Comparison of ENCODE assay signal across 10 mouse cellular contexts in the genomic region with DNA sequence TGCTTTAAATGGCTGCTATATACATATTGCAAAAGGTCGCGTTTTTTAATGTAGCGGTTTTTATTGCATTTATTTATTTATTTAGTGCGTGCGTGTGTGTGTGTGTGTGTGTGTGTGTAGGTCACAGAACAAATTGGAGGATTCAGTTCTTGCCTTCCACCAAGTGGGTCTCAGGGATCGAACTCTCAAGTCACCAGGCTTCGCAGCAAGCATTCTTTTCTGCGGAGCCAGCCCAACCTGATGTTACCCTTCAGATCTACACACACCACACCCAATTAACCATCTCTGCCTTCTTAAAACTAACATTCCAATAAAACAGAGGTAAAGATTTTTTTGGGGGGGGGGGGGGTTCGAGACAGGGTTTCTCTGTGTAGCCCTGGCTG. TPM values are rescaled to one million over a fixed set of nuclear protein-coding genes. Genes with fewer than 3 reads are reported as not detected.
DNase-seq lines count a peak whose midpoint lies in the region; ATAC-seq lines count a peak whose summit lies in the region.
"Had no signal": no experiment of that assay in that cellular context is flagged by ENCODE, and none has a peak within 500 bp of the region (broad histone marks: within the 10 kb centered on the region; RNA-seq: fewer than 3 reads in every experiment).

No protein-coding gene starts in this region.

- H3K9ac ChIP-seq in kidney, embryonic 14.5 days (ENCODE audit: low read depth, low read length) = peak overlapping the region; percentile 92; the same call in 1 of the 2 replicates
- peak overlapping the region; percentile 89 for H3K9ac ChIP-seq in hindbrain, embryonic 14.5 days
- peak overlapping the region; percentile 90; the same call in 1 of the 2 replicates for H3K9ac ChIP-seq in midbrain, embryonic 13.5 days (replicated peaks)

- H3K27ac ChIP-seq in kidney, embryonic 14.5 days (ENCODE audit: low read depth, low read length) = no peak overlapping the region
- no peak overlapping the region for H3K27ac ChIP-seq in brown adipose tissue, adult 24 weeks (replicated peaks; ENCODE audit: low read depth, low read length)
- peak overlapping the region; percentile 65; the same call in 1 of the 2 replicates for H3K27ac ChIP-seq in hindbrain, embryonic 14.5 days
- H3K27ac ChIP-seq in midbrain, embryonic 13.5 days = no peak overlapping the region

- peaks cover 4% of the 10 kb centered on the region; the same call in 1 of the 2 replicates for H3K36me3 ChIP-seq in kidney, embryonic 14.5 days (ENCODE audit: control insufficient read depth, insufficient read depth, low read length)
- H3K36me3 ChIP-seq in hindbrain, embryonic 14.5 days (replicated peaks; ENCODE audit: control insufficient read depth, insufficient read depth) = peaks cover 14% of the 10 kb centered on the region; the same call in 1 of the 2 replicates
- H3K36me3 ChIP-seq in midbrain, embryonic 13.5 days = peaks cover 14% of the 10 kb centered on the region

- 22% methylated on average over 9 of the region's 9 CpGs for WGBS in kidney, embryonic 14.5 days
- 22% methylated on average over 8 of the region's 9 CpGs for WGBS in hindbrain, embryonic 14.5 days
- 22% methylated on average over 9 of the region's 9 CpGs for WGBS in midbrain, embryonic 13.5 days

- no peaks in the 10 kb centered on the region for H3K27me3 ChIP-seq in kidney, embryonic 14.5 days (ENCODE audit: control insufficient read depth, insufficient read depth, low read length)
- H3K27me3 ChIP-seq in hindbrain, embryonic 14.5 days (ENCODE audit: control insufficient read depth, insufficient read depth, low read length) = no peaks in the 10 kb centered on the region
- H3K27me3 ChIP-seq in midbrain, embryonic 13.5 days = peaks cover 3% of the 10 kb centered on the region; the same call in 1 of the 2 replicates
- H3K27me3 ChIP-seq: Patski had no signal

- peak overlapping the region; percentile 86 for H3K4me3 ChIP-seq in kidney, embryonic 14.5 days (ENCODE audit: low read length)
- H3K4me3 ChIP-seq in brown adipose tissue, adult 24 weeks (ENCODE audit: insufficient read depth, low read depth, low read length) = peak overlapping the region; percentile 86
- peak overlapping the region; percentile 95 for H3K4me3 ChIP-seq in hindbrain, embryonic 14.5 days (replicated peaks; ENCODE audit: low read length)
- peak overlapping the region; percentile 79 for H3K4me3 ChIP-seq in midbrain, embryonic 13.5 days (replicated peaks)

- intact Hi-C loops in left cerebral cortex, postnatal 14 days (cut with DNase I) = no loop called here

- peak; percentile 22; the same call in 1 of the 2 replicates for ATAC-seq in kidney, embryonic 14.5 days (ENCODE audit: low FRiP score, low TSS enrichment)
- 0 out of 2 replicates have a peak, but pooled peaks have one; percentile 40 for ATAC-seq in hindbrain, embryonic 14.5 days (ENCODE audit: low FRiP score)
- peak; percentile 75 for ATAC-seq in midbrain, embryonic 13.5 days

- no peaks in the 10 kb centered on the region for H3K9me3 ChIP-seq in kidney, embryonic 14.5 days (ENCODE audit: control insufficient read depth, low read length)
- H3K9me3 ChIP-seq in hindbrain, embryonic 14.5 days (ENCODE audit: control insufficient read depth, low read length) = no peaks in the 10 kb centered on the region
- no peaks in the 10 kb centered on the region for H3K9me3 ChIP-seq in midbrain, embryonic 13.5 days

- H3K4me1 ChIP-seq in kidney, embryonic 14.5 days (ENCODE audit: control insufficient read depth, insufficient read depth, low read length) = peaks cover 14% of the 10 kb centered on the region
- peaks cover 3% of the 10 kb centered on the region; the same call in 1 of the 2 replicates for H3K4me1 ChIP-seq in brown adipose tissue, adult 24 weeks (ENCODE audit: control insufficient read depth, insufficient read depth, insufficient read length, low read length)
- peaks cover 16% of the 10 kb centered on the region for H3K4me1 ChIP-seq in hindbrain, embryonic 14.5 days (replicated peaks; ENCODE audit: control insufficient read depth, insufficient read depth, low read length)
- H3K4me1 ChIP-seq in midbrain, embryonic 13.5 days (replicated peaks) = peaks cover 28% of the 10 kb centered on the region

- DNase-seq in kidney, adult 11 months = no peak
- no peak for DNase-seq in hindbrain, embryonic 14.5 days (ENCODE audit: low spot score)
- no peak for DNase-seq in retina, embryonic 14.5 days (ENCODE audit: low spot score)
- DNase-seq in left cerebral cortex, postnatal 14 days (ENCODE audit: low spot score in 2 of 2) = no peak
- DNase-seq in kidney, adult 9 months = no peak

- H3K4me2 ChIP-seq in kidney, embryonic 14.5 days (replicated peaks; ENCODE audit: low read depth, low read length) = peak overlapping the region; percentile 63
- H3K4me2 ChIP-seq in hindbrain, embryonic 14.5 days (replicated peaks) = peak overlapping the region; percentile 78
- H3K4me2 ChIP-seq in midbrain, embryonic 13.5 days (replicated peaks) = peak overlapping the region; percentile 85

RNA-seq across cellular contexts. Expression of a gene that starts 0.3 kb away (rescaled TPM):
- 22.8 and 28.6 TPM in 2 replicates for polyA plus RNA-seq in kidney, embryonic 14.5 days (2014; fragmentation: Nextera tagmentation; extraction: Ambion mirVana)
- 18.4 and 27.2 TPM in 2 replicates for polyA plus RNA-seq in brown adipose tissue, adult 24 weeks (2012; ENCODE audit: insufficient read depth, insufficient read length, missing spikeins)
- 21.0 TPM in 2 replicates for polyA plus RNA-seq in hindbrain, embryonic 14.5 days (2014; fragmentation: Nextera tagmentation; extraction: Ambion mirVana)
- 22.5 and 25.6 TPM in 2 replicates for polyA plus RNA-seq in midbrain, embryonic 13.5 days (2015; fragmentation: Nextera tagmentation; extraction: Ambion mirVana)
- total RNA-seq in left cerebral cortex, postnatal 14 days (2021) = 10 to 100 TPM; 34.7 to 36.6 TPM

RNA-seq across cellular contexts. Expression of a gene that starts 8.9 kb away (rescaled TPM):
- 0.03 and 0.04 TPM in 2 replicates for polyA plus RNA-seq in kidney, embryonic 14.5 days (2014; fragmentation: Nextera tagmentation; extraction: Ambion mirVana)
- not detected in 2 replicates for polyA plus RNA-seq in brown adipose tissue, adult 24 weeks (2012; ENCODE audit: insufficient read depth, insufficient read length, missing spikeins)
- polyA plus RNA-seq in hindbrain, embryonic 14.5 days (2014; fragmentation: Nextera tagmentation; extraction: Ambion mirVana) = 3.4 and 4.3 TPM in 2 replicates
- polyA plus RNA-seq in midbrain, embryonic 13.5 days (2015; fragmentation: Nextera tagmentation; extraction: Ambion mirVana) = 0.68 and 0.73 TPM in 2 replicates
- total RNA-seq in left cerebral cortex, postnatal 14 days (2021) = 10 to 100 TPM; 30.4 to 37.8 TPM
- total RNA-seq: megakaryocyte progenitor cell, adult 5-6 weeks had no signal

Comparison
In these comparisons a context has a peak if more than half of its experiments do, and no peak if none do; other contexts are left out.
1. ATAC-seq: peak in every context shown above with its lines; median percentile 75 in midbrain, embryonic 13.5 days; 40 in hindbrain, embryonic 14.5 days; 22 in kidney, embryonic 14.5 days.